Mouse (Mus musculus) inflammation-experienced regulatory T-cells, adult 6 months (primary cell): ENCODE measurements at regions not wholly inside any gene's neighbourhood (a gene's known extent, or its start where the extent isn't known, plus 50 kb on each side); places are given as distances from the start of the nearest gene placed in this dataset.

Source experiments
- ATAC-seq: one replicate; pipeline ENCODE4 v1.8.0; 2017

- ATAC-seq: no peak
Observed at GRCm38 (mm10) chr5:43048196-43049050, 184.5 kb upstream of the Cpeb2 start.

GRCm38 (mm10) chr5:43049381-43050301 lies 183.3 kb upstream of the Cpeb2 start:
- ATAC-seq: no peak

- no peak for ATAC-seq
Observed at GRCm38 (mm10) chr5:43050961-43051517, 181.9 kb upstream of the Cpeb2 start.

- no peak for ATAC-seq
Observed at GRCm38 (mm10) chr5:43052668-43053067, 180.3 kb upstream of the Cpeb2 start.

- ATAC-seq: no peak
Observed at GRCm38 (mm10) chr5:43054586-43054985, 178.4 kb upstream of the Cpeb2 start.

GRCm38 (mm10) chr5:43055111-43055710 lies 177.8 kb upstream of the Cpeb2 start:
- ATAC-seq: no peak

- no peak for ATAC-seq
Observed at GRCm38 (mm10) chr5:43056486-43056885, 176.5 kb upstream of the Cpeb2 start.

GRCm38 (mm10) chr5:43061243-43061642 lies 171.7 kb upstream of the Cpeb2 start:
- ATAC-seq: no peak

- ATAC-seq: no peak
Observed at GRCm38 (mm10) chr5:43061797-43062391, 171.1 kb upstream of the Cpeb2 start.

GRCm38 (mm10) chr5:43062499-43062898 lies 170.5 kb upstream of the Cpeb2 start:
- ATAC-seq: no peak

GRCm38 (mm10) chr5:43063386-43063785 lies 169.6 kb upstream of the Cpeb2 start:
- no peak for ATAC-seq

- no peak for ATAC-seq
Observed at GRCm38 (mm10) chr5:43071541-43071940, 161.4 kb upstream of the Cpeb2 start.

GRCm38 (mm10) chr5:43072340-43072739 lies 160.6 kb upstream of the Cpeb2 start:
- ATAC-seq: no peak

- no peak for ATAC-seq
Observed at GRCm38 (mm10) chr5:43074536-43074935, 158.4 kb upstream of the Cpeb2 start.

- no peak for ATAC-seq
Observed at GRCm38 (mm10) chr5:43080252-43080651, 152.7 kb upstream of the Cpeb2 start.

GRCm38 (mm10) chr5:43081561-43082534 lies 151.1 kb upstream of the Cpeb2 start:
- ATAC-seq: no peak

GRCm38 (mm10) chr5:43087077-43087476 lies 145.9 kb upstream of the Cpeb2 start:
- no peak for ATAC-seq

- ATAC-seq: no peak
Observed at GRCm38 (mm10) chr5:43087907-43088387, 145.0 kb upstream of the Cpeb2 start.

- ATAC-seq: no peak
Observed at GRCm38 (mm10) chr5:43088650-43089397, 144.1 kb upstream of the Cpeb2 start.

GRCm38 (mm10) chr5:43089475-43089874 lies 143.5 kb upstream of the Cpeb2 start:
- no peak for ATAC-seq
